Mouse (Mus musculus) embryonic facial prominence, embryonic 14.5 days (tissue): Measurements from ENCODE around the gene Frmd5. TPM values are rescaled to one million over a fixed set of nuclear protein-coding genes. Genes with fewer than 3 reads are reported as not detected.

ENCODE experiments used
- polyA plus RNA-seq: library from polyadenylated mRNA; unstranded; fragments of >200 nt; fragmentation: Nextera tagmentation; extraction: Ambion mirVana; gene quantifications from 2 replicates; pipeline ENCODE4 v1.2.1, GENCODE M21; 2014

The Frmd5 gene
- polyA plus RNA-seq, 1 experiment from 2014 or later = 1.4 TPM

Other genes starting within 250 kb of the Frmd5 start
- 22.5 and 23.6 TPM in 2 replicates for gene Casc4, start 59.9 kb upstream of the Frmd5 start, polyA plus RNA-seq
- 46.3 and 51.8 TPM in 2 replicates for gene Ctdspl2, start 148.9 kb upstream of the Frmd5 start, polyA plus RNA-seq
- 0.11 and 0.50 TPM in 2 replicates for gene Mageb3, start 149.0 kb upstream of the Frmd5 start, polyA plus RNA-seq
- 10.9 and 13.1 TPM in 2 replicates for gene Eif3j1, start 221.5 kb upstream of the Frmd5 start, polyA plus RNA-seq